Mouse (Mus musculus) stomach, embryonic 14.5 days (tissue): ENCODE measurements around the gene Slc7a5. TPM values are rescaled to one million over a fixed set of nuclear protein-coding genes. Genes with fewer than 3 reads are reported as not detected.

ENCODE experiments used
- ATAC-seq: fragments of 200-750 bp; cut with Nextera tagmentation; 2 replicates; pipeline ENCODE4 v1.8.0; 2017; ENCODE audit warnings: low read depth, moderate TSS enrichment; ENCODE audit not compliant: insufficient number of reproducible peaks, insufficient read depth, low FRiP score
- H3K27ac ChIP-seq: fragments of 300-500 bp; sonication (generic); 2 replicates; pipeline ENCODE4 v1.5.1; 2014; ENCODE audit warnings: mild to moderate bottlenecking, low read length, moderate library complexity, mixed read lengths
- H3K27me3 ChIP-seq: fragments of 300-500 bp; sonication (generic); 2 replicates; pipeline ENCODE4 v1.6.1; 2014; ENCODE audit warnings: low read length, control low read depth, mixed read lengths; ENCODE audit not compliant: control insufficient read depth, insufficient read depth
- H3K36me3 ChIP-seq: fragments of 300-500 bp; sonication (generic); 2 replicates; pipeline ENCODE4 v1.6.1; 2014; ENCODE audit warnings: mild to moderate bottlenecking, control low read depth, low read length, moderate library complexity, mixed read lengths; ENCODE audit not compliant: control insufficient read depth, insufficient read depth
- H3K4me1 ChIP-seq: fragments of 300-500 bp; sonication (generic); 2 replicates; pipeline ENCODE4 v1.6.1; 2014; ENCODE audit warnings: low read length, control low read depth, mixed read lengths; ENCODE audit not compliant: control insufficient read depth, insufficient read depth
- H3K4me2 ChIP-seq: fragments of 300-500 bp; sonication (generic); replicated peaks from 2 replicates; pipeline ENCODE4 v1.6.1; 2014; ENCODE audit warnings: low read depth, low read length, control low read depth
- H3K4me3 ChIP-seq: fragments of 300-500 bp; sonication (generic); 2 replicates; pipeline ENCODE4 v1.5.1; 2014; ENCODE audit warnings: low read depth, low read length, control low read depth
- H3K9ac ChIP-seq: fragments of 300-500 bp; sonication (generic); replicated peaks from 2 replicates; pipeline ENCODE4 v1.6.1; 2014; ENCODE audit warnings: low read depth, mild to moderate bottlenecking, control low read depth, low read length, moderate library complexity, mixed read lengths
- H3K9me3 ChIP-seq: fragments of 300-500 bp; sonication (generic); 2 replicates; pipeline ENCODE4 v1.6.1; 2016; ENCODE audit warnings: low read depth, low read length, control low read depth; ENCODE audit not compliant: control insufficient read depth
- WGBS: fragments of 180-500 bp; shearing (Covaris S2); extraction: QIAGEN DNeasy Blood & Tissue Kit; methylation state at CpG from one replicate; pipeline ENCODE4 v1.1.7; 2014; 5-methylcytosine and 5-hydroxymethylcytosine counted together
- polyA plus RNA-seq: library from polyadenylated mRNA; unstranded; fragments of >200 nt; fragmentation: Nextera tagmentation; extraction: Ambion mirVana; gene quantifications from 2 replicates; pipeline ENCODE4 v1.2.1, GENCODE M21; 2014

Slc7a5 gene
- polyA plus RNA-seq, 1 experiment from 2014 or later: 17.1 TPM

- ATAC-seq: peak; percentile 18; the same call in 1 of the 2 replicates
- peaks cover 1% of the 10 kb centered on the region; the same call in 1 of the 2 replicates for H3K36me3 ChIP-seq
- no peak overlapping the region for H3K9ac ChIP-seq
- H3K27me3 ChIP-seq: no peaks in the 10 kb centered on the region
- H3K4me2 ChIP-seq: no peak overlapping the region
- H3K27ac ChIP-seq: peak overlapping the region; percentile 96
- no peak overlapping the region for H3K4me3 ChIP-seq
- H3K4me1 ChIP-seq: peaks cover 43% of the 10 kb centered on the region
- WGBS: 75% methylated on average over 18 of the region's 18 CpGs
- no peaks in the 10 kb centered on the region for H3K9me3 ChIP-seq
Measured at GRCm38 (mm10) chr8:121899180-121900044, 8.1 kb downstream of the Slc7a5 start.

GRCm38 (mm10) chr8:121898401-121898931, 9.0 kb downstream of the Slc7a5 start:
- Histone ChIP-seq H3K4me2 (peak overlapping the region; percentile 36), H3K4me1 (peaks cover 43% of the 10 kb centered on the region), H3K36me3 (peaks cover 4% of the 10 kb centered on the region; the same call in 1 of the 2 replicates), H3K4me3 (peak overlapping the region; percentile 11; the same call in 1 of the 2 replicates), H3K27me3 (no peaks in the 10 kb centered on the region), H3K9me3 (no peaks in the 10 kb centered on the region), H3K27ac (peak overlapping the region; percentile 96), H3K9ac (no peak overlapping the region)
- 4% methylated on average over 4 of the region's 4 CpGs for WGBS
- peak; percentile 93 for ATAC-seq

DNA sequence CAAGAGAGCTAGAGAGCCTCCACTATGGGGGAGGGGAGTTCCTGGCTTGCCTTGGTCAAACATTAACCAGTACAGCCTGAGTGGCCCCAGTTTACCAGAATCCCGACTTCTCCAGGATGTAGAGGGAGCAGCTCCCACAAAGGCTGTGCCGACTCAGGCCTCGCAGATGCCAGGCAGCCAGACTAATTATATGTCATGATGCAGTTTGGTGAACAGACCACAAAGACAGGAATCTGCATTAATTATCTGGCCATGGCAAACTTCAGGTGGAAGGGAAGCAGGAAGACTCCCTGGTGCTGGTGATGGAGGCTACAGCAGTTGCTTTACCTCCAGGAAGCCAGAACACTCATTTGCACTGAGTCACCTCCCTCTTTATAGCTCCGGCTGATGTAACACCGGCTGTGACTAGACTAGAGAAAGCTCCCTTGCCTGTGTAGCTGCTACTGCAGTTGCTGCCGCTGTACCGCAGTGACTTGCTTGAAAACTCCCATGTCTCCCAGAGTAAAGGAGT, 9.6 kb downstream of the Slc7a5 start:
- peaks cover 43% of the 10 kb centered on the region for H3K4me1 ChIP-seq
- no peak overlapping the region for H3K9ac ChIP-seq
- peaks cover 4% of the 10 kb centered on the region; the same call in 1 of the 2 replicates for H3K36me3 ChIP-seq
- peak overlapping the region; percentile 11; the same call in 1 of the 2 replicates for H3K4me3 ChIP-seq
- H3K9me3 ChIP-seq: no peaks in the 10 kb centered on the region
- peak overlapping the region; percentile 96 for H3K27ac ChIP-seq
- ATAC-seq: peak; percentile 44; the same call in 1 of the 2 replicates
- 11% methylated on average over 7 of the region's 7 CpGs for WGBS
- peak overlapping the region; percentile 36 for H3K4me2 ChIP-seq
- no peaks in the 10 kb centered on the region for H3K27me3 ChIP-seq

- H3K4me3 ChIP-seq: no peak overlapping the region
- H3K27ac ChIP-seq: peak overlapping the region; percentile 96
- H3K9me3 ChIP-seq: no peaks in the 10 kb centered on the region
- H3K4me2 ChIP-seq: peak overlapping the region; percentile 36; the same call in 1 of the 2 replicates
- no peaks in the 10 kb centered on the region for H3K27me3 ChIP-seq
- WGBS: 62% methylated on average over 9 of the region's 9 CpGs
- no peak overlapping the region for H3K9ac ChIP-seq
- no peak for ATAC-seq
- peaks cover 4% of the 10 kb centered on the region; the same call in 1 of the 2 replicates for H3K36me3 ChIP-seq
- peaks cover 39% of the 10 kb centered on the region for H3K4me1 ChIP-seq
Measured at GRCm38 (mm10) chr8:121897205-121897604, 10.3 kb downstream of the Slc7a5 start.

DNA sequence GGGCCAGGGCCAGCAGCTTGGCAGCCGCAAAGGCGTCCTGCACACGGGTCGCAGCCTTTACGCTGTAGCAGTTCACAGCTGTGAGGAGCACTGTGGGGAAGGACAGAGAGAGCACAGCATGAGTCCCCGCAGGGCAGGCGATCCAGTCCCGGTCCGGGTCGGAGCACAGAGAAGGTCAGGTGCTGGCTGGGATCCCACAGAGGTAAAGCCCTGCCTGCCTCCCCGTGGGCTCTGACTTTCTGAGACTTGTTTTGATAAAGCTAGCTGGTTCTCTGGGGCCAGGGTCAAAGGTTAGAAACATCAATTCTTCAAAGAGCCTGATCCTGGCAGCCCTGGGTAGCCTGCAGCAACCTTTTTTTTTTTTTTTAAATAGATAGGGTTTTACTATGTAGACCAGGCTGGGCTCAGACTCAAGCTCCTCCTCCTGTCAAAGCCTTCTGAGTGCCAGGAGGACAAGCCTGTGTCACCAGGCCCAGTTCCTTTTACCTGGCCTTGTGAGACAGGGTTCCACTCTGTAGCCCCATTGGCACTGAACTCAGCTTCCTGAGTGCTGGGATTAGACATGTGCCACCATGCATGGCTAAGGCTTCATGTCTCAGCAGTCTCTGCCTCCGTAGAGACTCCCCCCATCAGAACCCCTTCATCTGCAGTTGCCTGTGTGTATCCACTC, 10.9 kb downstream of the Slc7a5 start:
- Histone ChIP-seq H3K4me1 (peaks cover 35% of the 10 kb centered on the region), H3K4me3 (no peak overlapping the region), H3K36me3 (peaks cover 4% of the 10 kb centered on the region; the same call in 1 of the 2 replicates), H3K4me2 (0 out of 2 replicates have a peak overlapping the region, but pooled peaks have one; percentile 36), H3K27ac (peak overlapping the region; percentile 96), H3K27me3 (no peaks in the 10 kb centered on the region), H3K9ac (no peak overlapping the region), H3K9me3 (no peaks in the 10 kb centered on the region)
- 38% methylated on average over 12 of the region's 12 CpGs for WGBS
- no peak for ATAC-seq

- Histone ChIP-seq H3K4me1 (peaks cover 32% of the 10 kb centered on the region), H3K4me2 (no peak overlapping the region), H3K4me3 (no peak overlapping the region), H3K27me3 (no peaks in the 10 kb centered on the region), H3K9ac (no peak overlapping the region), H3K36me3 (peaks cover 4% of the 10 kb centered on the region; the same call in 1 of the 2 replicates), H3K9me3 (no peaks in the 10 kb centered on the region), H3K27ac (no peak overlapping the region)
- 74% methylated on average over 7 of the region's 7 CpGs for WGBS
- no peak for ATAC-seq
Measured at GRCm38 (mm10) chr8:121895910-121896309, 11.6 kb downstream of the Slc7a5 start.

DNA sequence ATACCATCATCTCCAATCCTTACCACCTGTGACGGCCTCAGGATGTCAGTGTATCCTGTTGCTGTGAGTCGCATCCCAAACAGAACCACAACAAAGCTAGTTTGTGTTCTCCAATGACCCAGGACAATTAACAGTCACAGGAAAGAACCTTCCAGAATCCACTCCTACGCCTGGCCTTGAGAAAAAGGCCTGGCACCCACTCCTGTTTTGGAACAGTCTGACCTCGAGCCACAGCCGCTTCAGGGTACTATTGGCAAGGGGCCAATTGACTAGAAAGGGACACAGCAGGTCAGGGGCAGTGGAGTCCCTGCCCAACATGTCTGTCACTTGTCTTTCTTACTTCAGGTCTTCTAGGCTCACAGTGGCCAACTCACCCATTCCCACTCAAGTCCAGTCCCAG, 14.6 kb downstream of the Slc7a5 start:
- WGBS: 75% methylated on average over 5 of the region's 5 CpGs
- no peak overlapping the region for H3K9ac ChIP-seq
- H3K4me3 ChIP-seq: no peak overlapping the region
- H3K4me1 ChIP-seq: peaks cover 15% of the 10 kb centered on the region
- no peaks in the 10 kb centered on the region for H3K9me3 ChIP-seq
- peaks cover 5% of the 10 kb centered on the region; the same call in 1 of the 2 replicates for H3K36me3 ChIP-seq
- no peak overlapping the region for H3K27ac ChIP-seq
- H3K27me3 ChIP-seq: no peaks in the 10 kb centered on the region
- ATAC-seq: no peak
- H3K4me2 ChIP-seq: no peak overlapping the region
